Mouse (Mus musculus) gastrocnemius, postnatal 25 days (tissue): ENCODE measurements around the gene Fbxo40. TPM values are rescaled to one million over a fixed set of nuclear protein-coding genes. Genes with fewer than 3 reads are reported as not detected.

ENCODE experiments used
- DNase-seq: peaks from one replicate; pipeline ENCODE4 v3.0.0; 2022
- total RNA-seq, 2 experiments: library from RNA; stranded (reverse); gene quantifications; 1 replicate in 1 of 2; 2 replicates in 1 of 2; pipeline ENCODE4 v1.2.3; 2021

The Fbxo40 gene
- total RNA-seq, 2 experiments from 2014 or later, result 214 to 223 TPM

DNA sequence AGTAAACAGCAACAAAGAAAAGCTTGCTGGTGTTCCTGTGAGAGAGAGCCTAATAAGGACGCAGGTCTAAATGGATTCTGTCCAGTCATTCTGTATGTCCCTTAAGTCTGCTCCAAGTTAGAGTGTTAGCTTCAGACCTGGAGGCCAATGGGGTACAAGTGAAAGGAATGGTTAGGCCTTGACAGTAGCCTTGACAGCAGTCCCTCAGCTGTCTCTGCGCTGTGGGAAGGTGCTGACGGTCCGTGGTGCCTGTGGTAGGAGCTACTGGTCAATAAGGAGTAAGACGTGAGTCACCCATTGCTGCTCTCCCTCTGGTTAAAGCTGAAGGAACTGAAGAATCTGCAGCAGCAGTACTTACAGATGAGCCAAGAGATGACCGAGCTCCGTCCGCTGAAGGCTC lies 66.0 kb downstream of the Fbxo40 start:
- DNase-seq, result no peak

DNA sequence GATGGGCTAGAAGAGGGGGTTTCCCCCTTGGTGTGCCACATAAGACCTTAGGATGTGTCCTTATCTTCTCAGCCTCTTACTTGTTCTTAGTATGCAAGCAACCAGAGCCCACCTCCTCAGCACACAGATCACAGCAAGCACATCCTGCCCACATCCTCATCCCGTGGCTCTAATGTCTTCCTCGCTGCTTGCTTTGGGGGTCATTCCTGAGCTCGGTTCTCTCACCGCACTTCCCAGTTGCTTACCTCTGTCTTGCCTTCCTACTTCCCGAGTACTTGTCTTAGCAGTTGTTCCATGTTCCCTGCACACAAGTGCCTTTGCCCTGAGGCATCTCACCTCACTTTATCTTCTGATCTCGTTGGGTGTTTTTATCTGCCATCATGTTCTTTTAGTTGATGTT lies 68.3 kb downstream of the Fbxo40 start:
- DNase-seq, result no peak

DNA sequence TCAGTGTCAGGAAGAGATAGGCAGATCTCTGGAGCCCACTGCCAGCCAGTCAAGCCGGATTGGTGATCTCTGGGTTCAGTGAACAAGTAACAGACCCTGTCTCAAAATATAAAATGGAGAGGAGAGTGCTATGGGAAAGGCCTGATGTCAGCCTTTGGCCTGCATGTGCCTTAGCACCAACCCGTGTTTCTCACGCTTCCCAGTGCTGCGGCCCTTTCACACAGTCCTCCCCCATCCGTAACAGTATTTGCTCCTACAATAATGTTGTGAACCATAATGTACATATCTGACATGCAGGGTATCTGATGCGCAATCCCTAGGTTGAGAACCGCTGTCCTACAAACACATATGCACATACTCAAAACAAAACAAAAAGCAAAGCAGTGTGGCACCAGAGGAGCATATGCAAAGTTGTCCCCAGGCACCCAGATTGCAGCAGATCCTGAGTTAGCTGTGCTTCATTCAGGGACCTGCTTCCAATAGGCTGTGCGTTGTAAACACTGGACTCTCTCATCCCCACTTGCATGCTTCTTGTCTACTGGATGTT lies 69.1 kb downstream of the Fbxo40 start:
- no peak for DNase-seq

DNA sequence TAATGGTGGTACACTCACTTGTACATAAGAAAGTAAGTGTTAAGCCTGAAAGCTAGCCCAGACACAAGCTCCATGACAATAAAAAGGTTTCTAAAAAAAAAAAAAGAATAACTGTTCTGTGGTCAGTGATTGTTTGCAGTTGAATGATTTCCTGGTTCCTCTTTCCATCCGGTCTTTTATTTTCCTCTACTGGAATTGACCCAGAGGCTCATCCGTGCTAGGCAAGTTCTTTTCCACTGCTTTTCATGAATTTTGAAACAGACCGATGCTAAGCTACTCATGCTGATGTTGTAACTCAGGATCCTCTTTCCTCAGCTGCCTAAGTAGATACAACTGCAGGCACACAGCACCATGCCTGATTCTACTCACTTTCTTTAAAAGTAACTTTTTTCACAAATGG lies 69.9 kb downstream of the Fbxo40 start:
- DNase-seq, result no peak

DNA sequence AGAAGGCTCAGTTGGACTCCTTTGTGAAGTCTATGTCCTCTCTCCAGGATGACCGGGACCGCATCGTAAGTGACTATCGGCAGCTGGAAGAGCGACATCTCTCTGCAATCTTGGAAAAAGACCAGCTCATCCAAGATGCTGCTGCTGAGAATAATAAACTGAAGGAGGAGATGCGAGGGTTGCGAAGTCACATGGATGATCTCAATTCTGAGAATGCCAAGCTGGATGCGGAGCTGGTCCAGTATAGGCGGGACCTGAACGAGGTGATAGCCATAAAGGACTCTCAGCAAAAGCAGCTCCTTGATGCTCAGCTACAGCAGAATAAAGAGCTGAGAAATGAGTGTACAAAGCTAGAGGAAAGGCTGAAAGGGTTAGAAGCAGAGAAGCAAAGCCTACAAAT lies 71.8 kb downstream of the Fbxo40 start:
- no peak for DNase-seq

GRCm38 (mm10) chr16:36914195-36914594 lies 76.1 kb downstream of the Fbxo40 start:
- DNase-seq, result no peak

Other genes starting within 250 kb of the Fbxo40 start
- under 1 TPM; 0.51 to 0.83 TPM for gene Slc15a2, start 205.5 kb downstream of the Fbxo40 start, total RNA-seq
- 1 to 10 TPM; 4.7 TPM for gene Iqcb1, start 162.1 kb downstream of the Fbxo40 start, total RNA-seq
- gene Eaf2, start 115.5 kb downstream of the Fbxo40 start, total RNA-seq, result under 1 TPM in 1 of 2 experiments, not detected in 1; 0.19 TPM
- gene Golgb1, start 115.3 kb downstream of the Fbxo40 start, total RNA-seq, result 10 to 100 TPM; 18.1 to 23.0 TPM
- gene Hcls1, start 55.5 kb downstream of the Fbxo40 start, total RNA-seq, result 1 to 10 TPM; 2.8 to 3.7 TPM
- under 1 TPM; 0.33 to 0.38 TPM for gene Polq, start 21.3 kb upstream of the Fbxo40 start, total RNA-seq